Mouse (Mus musculus) thymus, postnatal 25 days (tissue): ENCODE data around the gene Agap1.
A peak's percentile ranks its signal among the peaks of the same experiment; 100 is the strongest.

Experiments used
- DNase-seq: peaks from one replicate; pipeline ENCODE4 v3.0.0; 2022

Gene Agap1

GRCm38 (mm10) chr1:89724141-89724540 lies 269.5 kb downstream of the Agap1 start:
- no peak for DNase-seq

- DNase-seq: no peak
These were observed 269.9 kb downstream of the Agap1 start for GRCm38 (mm10) chr1:89724555-89724954.

GRCm38 (mm10) chr1:89724957-89725356 lies 270.4 kb downstream of the Agap1 start:
- no peak for DNase-seq

- DNase-seq: no peak
These were observed 273.9 kb downstream of the Agap1 start for GRCm38 (mm10) chr1:89728481-89728880.

- DNase-seq: peak; percentile 4
These were observed 276.1 kb downstream of the Agap1 start for GRCm38 (mm10) chr1:89730589-89731195.

- DNase-seq: no peak
These were observed 279.8 kb downstream of the Agap1 start for GRCm38 (mm10) chr1:89734368-89734767.

GRCm38 (mm10) chr1:89735146-89735545 lies 280.5 kb downstream of the Agap1 start:
- DNase-seq: no peak

GRCm38 (mm10) chr1:89736021-89736420 lies 281.4 kb downstream of the Agap1 start:
- no peak for DNase-seq

- no peak for DNase-seq
These were observed 284.6 kb downstream of the Agap1 start for GRCm38 (mm10) chr1:89739067-89739774.

GRCm38 (mm10) chr1:89739775-89740099 lies 285.1 kb downstream of the Agap1 start:
- no peak for DNase-seq

- DNase-seq: no peak
These were observed 287.8 kb downstream of the Agap1 start for GRCm38 (mm10) chr1:89742359-89742758.

- no peak for DNase-seq
These were observed 291.6 kb downstream of the Agap1 start for GRCm38 (mm10) chr1:89746171-89746570.

- DNase-seq: no peak
These were observed 295.1 kb downstream of the Agap1 start for GRCm38 (mm10) chr1:89749666-89750065.

GRCm38 (mm10) chr1:89750495-89750894 lies 295.9 kb downstream of the Agap1 start:
- no peak for DNase-seq

GRCm38 (mm10) chr1:89750921-89751320 lies 296.3 kb downstream of the Agap1 start:
- DNase-seq: no peak

- DNase-seq: no peak
These were observed 296.7 kb downstream of the Agap1 start for GRCm38 (mm10) chr1:89751344-89751743.

GRCm38 (mm10) chr1:89752659-89753058 lies 298.1 kb downstream of the Agap1 start:
- DNase-seq: peak; percentile 6

- DNase-seq: no peak
These were observed 300.8 kb downstream of the Agap1 start for GRCm38 (mm10) chr1:89755358-89755757.

- no peak for DNase-seq
These were observed 301.8 kb downstream of the Agap1 start for GRCm38 (mm10) chr1:89756387-89756786.

- peak; percentile 16 for DNase-seq
These were observed 302.9 kb downstream of the Agap1 start for GRCm38 (mm10) chr1:89757545-89757944.

GRCm38 (mm10) chr1:89763912-89764311 lies 309.3 kb downstream of the Agap1 start:
- DNase-seq: no peak

GRCm38 (mm10) chr1:89766891-89767290 lies 312.3 kb downstream of the Agap1 start:
- no peak for DNase-seq

GRCm38 (mm10) chr1:89769641-89770040 lies 315.0 kb downstream of the Agap1 start:
- no peak for DNase-seq

GRCm38 (mm10) chr1:89770298-89770697 lies 315.7 kb downstream of the Agap1 start:
- DNase-seq: no peak

- no peak for DNase-seq
These were observed 321.1 kb downstream of the Agap1 start for GRCm38 (mm10) chr1:89775750-89776149.
